Mouse (Mus musculus) neural tube, embryonic 11.5 days (tissue): ENCODE data around the gene Gjc1. TPM values are rescaled to one million over a fixed set of nuclear protein-coding genes. Genes with fewer than 3 reads are reported as not detected.

Experiments used
- ATAC-seq: fragments of 200-750 bp; cut with Nextera tagmentation; 2 replicates; pipeline ENCODE4 v1.8.0; 2017; ENCODE audit warnings: moderate number of reproducible peaks, mild to moderate bottlenecking, moderate TSS enrichment, moderate library complexity; ENCODE audit not compliant: insufficient read depth, low FRiP score, low TSS enrichment
- DNase-seq: peaks from one replicate; pipeline ENCODE4 v3.0.0-alpha.2; 2015; ENCODE audit warnings: low spot score
- H3K27ac ChIP-seq: fragments of 300-500 bp; sonication (generic); 2 replicates; pipeline ENCODE4 v1.5.1; 2014; ENCODE audit warnings: low read depth, mild to moderate bottlenecking, low read length
- H3K27me3 ChIP-seq: fragments of 300-500 bp; sonication (generic); 2 replicates; pipeline ENCODE4 v1.6.1; 2014; ENCODE audit warnings: mild to moderate bottlenecking, low read length, mixed read lengths; ENCODE audit not compliant: control insufficient read depth, insufficient read depth
- H3K36me3 ChIP-seq: fragments of 300-500 bp; sonication (generic); 2 replicates; pipeline ENCODE4 v1.6.1; 2014; ENCODE audit warnings: mild to moderate bottlenecking, low read length, moderate library complexity, mixed read lengths; ENCODE audit not compliant: control insufficient read depth, insufficient read depth
- H3K4me1 ChIP-seq: fragments of 300-500 bp; sonication (generic); 2 replicates; pipeline ENCODE4 v1.6.1; 2014; ENCODE audit warnings: low read length, mixed read lengths; ENCODE audit not compliant: control insufficient read depth, insufficient read depth
- H3K4me2 ChIP-seq: fragments of 300-500 bp; sonication (generic); 2 replicates; pipeline ENCODE4 v1.6.1; 2014; ENCODE audit warnings: low read depth, mild to moderate bottlenecking, moderate library complexity
- H3K4me3 ChIP-seq: fragments of 300-500 bp; sonication (generic); 2 replicates; pipeline ENCODE4 v1.5.1; 2014; ENCODE audit warnings: low read depth, low read length
- H3K9ac ChIP-seq: fragments of 300-500 bp; sonication (generic); 2 replicates; pipeline ENCODE4 v1.6.1; 2014; ENCODE audit warnings: mild to moderate bottlenecking, low read length
- H3K9me3 ChIP-seq: fragments of 300-500 bp; sonication (generic); 2 replicates; pipeline ENCODE4 v1.6.1; 2016; ENCODE audit warnings: low read length; ENCODE audit not compliant: control insufficient read depth
- WGBS: fragments of 180-500 bp; shearing (Covaris S2); extraction: QIAGEN DNeasy Blood & Tissue Kit; methylation state at CpG from one replicate; pipeline ENCODE4 v1.1.7; 2014; 5-methylcytosine and 5-hydroxymethylcytosine counted together
- polyA plus RNA-seq: library from polyadenylated mRNA; unstranded; fragments of >200 nt; fragmentation: Nextera tagmentation; extraction: Ambion mirVana; gene quantifications from 2 replicates; pipeline ENCODE4 v1.2.1, GENCODE M21; 2014

The Gjc1 gene
- polyA plus RNA-seq, 1 experiment from 2014 or later = 78.5 TPM

- Histone ChIP-seq H3K4me3 (no peak overlapping the region), H3K27me3 (no peaks in the 10 kb centered on the region), H3K4me1 (no peaks in the 10 kb centered on the region), H3K36me3 (peaks cover 30% of the 10 kb centered on the region), H3K4me2 (no peak overlapping the region), H3K9ac (no peak overlapping the region), H3K27ac (no peak overlapping the region), H3K9me3 (no peaks in the 10 kb centered on the region)
- WGBS = 96% methylated on average over 2 of the region's 2 CpGs
- no peak for DNase-seq
- no peak for ATAC-seq
These were observed 18.6 kb upstream of the Gjc1 start for GRCm38 (mm10) chr11:102838126-102838525.

- Histone ChIP-seq H3K27ac (no peak overlapping the region), H3K27me3 (no peaks in the 10 kb centered on the region), H3K36me3 (peaks cover 28% of the 10 kb centered on the region), H3K4me2 (no peak overlapping the region), H3K4me1 (no peaks in the 10 kb centered on the region), H3K9me3 (no peaks in the 10 kb centered on the region), H3K9ac (no peak overlapping the region), H3K4me3 (no peak overlapping the region)
- no peak for ATAC-seq
- WGBS = 95% methylated on average over 1 of the region's 1 CpGs
- DNase-seq = no peak
These were observed 17.9 kb upstream of the Gjc1 start for GRCm38 (mm10) chr11:102837385-102837784.

- no peak overlapping the region for H3K4me2 ChIP-seq
- H3K4me3 ChIP-seq = no peak overlapping the region
- DNase-seq = no peak
- H3K4me1 ChIP-seq = no peaks in the 10 kb centered on the region
- whole genome bisulfite sequencing = 89% methylated on average over 9 of the region's 9 CpGs
- H3K9ac ChIP-seq = no peak overlapping the region
- peaks cover 24% of the 10 kb centered on the region for H3K36me3 ChIP-seq
- H3K27me3 ChIP-seq = no peaks in the 10 kb centered on the region
- no peak for ATAC-seq
- no peak overlapping the region for H3K27ac ChIP-seq
- no peaks in the 10 kb centered on the region for H3K9me3 ChIP-seq
These were observed 16.6 kb upstream of the Gjc1 start for GRCm38 (mm10) chr11:102836146-102836545.

- H3K9ac ChIP-seq = no peak within 1 kb of the TSS
- no peak within 1 kb of the TSS for H3K4me3 ChIP-seq
- H3K27me3 ChIP-seq = no peaks in the 10 kb centered on the region
- H3K9me3 ChIP-seq = no peaks in the 10 kb centered on the region
- H3K4me1 ChIP-seq = no peaks in the 10 kb centered on the region
- H3K4me2 ChIP-seq = no peak within 1 kb of the TSS
- 83% methylated on average over 4 of the region's 4 CpGs for WGBS
- H3K27ac ChIP-seq = no peak within 1 kb of the TSS
- ATAC-seq = no peak
- DNase-seq = no peak
- H3K36me3 ChIP-seq = peaks cover 20% of the 10 kb centered on the region
These were observed 16.0 kb upstream of the Gjc1 start, which contains the start of gene Higd1b for GRCm38 (mm10) chr11:102835549-102835948. Higd1b (plus strand) TSS chr11:102835849.

GRCm38 (mm10) chr11:102834219-102834618, 14.7 kb upstream of the Gjc1 start:
- no peak overlapping the region for H3K9ac ChIP-seq
- DNase-seq (no peak), ATAC-seq (no peak)
- H3K27ac ChIP-seq = no peak overlapping the region
- H3K4me1 ChIP-seq = no peaks in the 10 kb centered on the region
- peaks cover 14% of the 10 kb centered on the region; the same call in 1 of the 2 replicates for H3K36me3 ChIP-seq
- WGBS = 91% methylated on average over 10 of the region's 10 CpGs
- no peaks in the 10 kb centered on the region for H3K9me3 ChIP-seq
- no peak overlapping the region for H3K4me3 ChIP-seq
- no peak overlapping the region for H3K4me2 ChIP-seq
- H3K27me3 ChIP-seq = no peaks in the 10 kb centered on the region

- WGBS = 76% methylated on average over 18 of the region's 18 CpGs
- H3K9ac ChIP-seq = no peak overlapping the region
- no peaks in the 10 kb centered on the region for H3K4me1 ChIP-seq
- H3K9me3 ChIP-seq = no peaks in the 10 kb centered on the region
- DNase-seq (no peak), ATAC-seq (no peak)
- no peak overlapping the region for H3K27ac ChIP-seq
- no peaks in the 10 kb centered on the region for H3K27me3 ChIP-seq
- H3K4me2 ChIP-seq = no peak overlapping the region
- no peak overlapping the region for H3K4me3 ChIP-seq
- H3K36me3 ChIP-seq = peaks cover 7% of the 10 kb centered on the region; the same call in 1 of the 2 replicates
These were observed 13.3 kb upstream of the Gjc1 start for GRCm38 (mm10) chr11:102832700-102833297.

- no peaks in the 10 kb centered on the region for H3K36me3 ChIP-seq
- H3K4me3 ChIP-seq = no peak overlapping the region
- WGBS = 74% methylated on average over 4 of the region's 4 CpGs
- DNase-seq (no peak), ATAC-seq (no peak)
- no peaks in the 10 kb centered on the region for H3K4me1 ChIP-seq
- H3K9ac ChIP-seq = no peak overlapping the region
- no peaks in the 10 kb centered on the region for H3K27me3 ChIP-seq
- H3K4me2 ChIP-seq = no peak overlapping the region
- H3K9me3 ChIP-seq = no peaks in the 10 kb centered on the region
- H3K27ac ChIP-seq = no peak overlapping the region
These were observed 10.8 kb upstream of the Gjc1 start for GRCm38 (mm10) chr11:102830276-102830675.

- Histone ChIP-seq H3K27me3 (no peaks in the 10 kb centered on the region), H3K36me3 (no peaks in the 10 kb centered on the region), H3K9ac (no peak overlapping the region), H3K4me2 (no peak overlapping the region), H3K27ac (no peak overlapping the region), H3K9me3 (no peaks in the 10 kb centered on the region), H3K4me3 (no peak overlapping the region), H3K4me1 (no peaks in the 10 kb centered on the region)
- DNase-seq = no peak
- WGBS = 58% methylated on average over 4 of the region's 4 CpGs
- no peak for ATAC-seq
These were observed 7.6 kb upstream of the Gjc1 start for GRCm38 (mm10) chr11:102827097-102827496.

GRCm38 (mm10) chr11:102826476-102826875, 7.0 kb upstream of the Gjc1 start:
- ATAC-seq (no peak), DNase-seq (no peak)
- no peak overlapping the region for H3K9ac ChIP-seq
- no peaks in the 10 kb centered on the region for H3K36me3 ChIP-seq
- no peak overlapping the region for H3K4me2 ChIP-seq
- no peak overlapping the region for H3K27ac ChIP-seq
- H3K9me3 ChIP-seq = no peaks in the 10 kb centered on the region
- no peaks in the 10 kb centered on the region for H3K4me1 ChIP-seq
- no peaks in the 10 kb centered on the region for H3K27me3 ChIP-seq
- 61% methylated on average over 2 of the region's 2 CpGs for WGBS
- no peak overlapping the region for H3K4me3 ChIP-seq
